Mouse (Mus musculus) liver, embryonic 13.5 days (tissue): ENCODE results near the gene Isy1. TPM values are rescaled to one million over a fixed set of nuclear protein-coding genes. Genes with fewer than 3 reads are reported as not detected.

ENCODE experiments used
- ATAC-seq: fragments of 200-750 bp; cut with Nextera tagmentation; 2 replicates; pipeline ENCODE4 v1.8.0; 2017; ENCODE audit warnings: low read depth, mild to moderate bottlenecking, moderate number of reproducible peaks, moderate library complexity
- DNase-seq: peaks from one replicate; pipeline ENCODE4 v3.0.0; 2022
- H3K27ac ChIP-seq: fragments of 300-500 bp; sonication (generic); 2 replicates; pipeline ENCODE4 v1.5.1; 2015; ENCODE audit warnings: moderate library complexity, mild to moderate bottlenecking, inconsistent platforms
- H3K27me3 ChIP-seq: fragments of 300-500 bp; sonication (generic); 2 replicates; pipeline ENCODE4 v1.6.1; 2015; ENCODE audit warnings: mild to moderate bottlenecking, inconsistent platforms
- H3K36me3 ChIP-seq: fragments of 300-500 bp; sonication (generic); 2 replicates; pipeline ENCODE4 v1.6.1; 2015; ENCODE audit warnings: mild to moderate bottlenecking, inconsistent platforms
- H3K4me1 ChIP-seq: fragments of 300-500 bp; sonication (generic); replicated peaks from 2 replicates; pipeline ENCODE4 v1.6.1; 2015; ENCODE audit warnings: inconsistent platforms
- H3K4me2 ChIP-seq: fragments of 300-500 bp; sonication (generic); 2 replicates; pipeline ENCODE4 v1.6.1; 2015; ENCODE audit warnings: inconsistent platforms, mild to moderate bottlenecking, moderate library complexity
- H3K4me3 ChIP-seq: fragments of 300-500 bp; sonication (generic); replicated peaks from 2 replicates; pipeline ENCODE4 v1.5.1; 2015; ENCODE audit warnings: mild to moderate bottlenecking, inconsistent platforms
- H3K9ac ChIP-seq: fragments of 300-500 bp; sonication (generic); 2 replicates; pipeline ENCODE4 v1.6.1; 2015; ENCODE audit warnings: mild to moderate bottlenecking, inconsistent platforms
- H3K9me3 ChIP-seq: fragments of 300-500 bp; sonication (generic); replicated peaks from 2 replicates; pipeline ENCODE4 v1.6.1; 2016; ENCODE audit warnings: inconsistent platforms
- WGBS: fragments of 180-500 bp; shearing (Covaris S2); methylation state at CpG from one replicate; pipeline ENCODE4 v1.1.7; 2015; ENCODE audit not compliant: insufficient replicate concordance; 5-methylcytosine and 5-hydroxymethylcytosine counted together
- polyA plus RNA-seq: library from polyadenylated mRNA; unstranded; fragments of >200 nt; fragmentation: Nextera tagmentation; extraction: Ambion mirVana; gene quantifications from 2 replicates; pipeline ENCODE4 v1.2.1, GENCODE M21; 2015

The Isy1 gene
- polyA plus RNA-seq, 1 experiment from 2014 or later: 51.5 TPM

GRCm38 (mm10) chr6:87788266-87788895, 50.2 kb downstream of the Isy1 start:
- no peak overlapping the region for H3K4me3 ChIP-seq
- no peaks in the 10 kb centered on the region for H3K9me3 ChIP-seq
- ATAC-seq: no peak
- peak overlapping the region; percentile 99 for H3K27ac ChIP-seq
- WGBS: 88% methylated on average over 9 of the region's 9 CpGs
- no peak overlapping the region for H3K9ac ChIP-seq
- H3K4me2 ChIP-seq: no peak overlapping the region
- H3K36me3 ChIP-seq: peaks cover 47% of the 10 kb centered on the region
- H3K27me3 ChIP-seq: no peaks in the 10 kb centered on the region
- no peak for DNase-seq
- H3K4me1 ChIP-seq: peaks cover 74% of the 10 kb centered on the region

GRCm38 (mm10) chr6:87787108-87787890, 51.3 kb downstream of the Isy1 start:
- no peak overlapping the region for H3K4me2 ChIP-seq
- DNase-seq: no peak
- WGBS: 61% methylated on average over 6 of the region's 6 CpGs
- peak overlapping the region; percentile 33; the same call in 1 of the 2 replicates for H3K9ac ChIP-seq
- peaks cover 67% of the 10 kb centered on the region for H3K4me1 ChIP-seq
- H3K27me3 ChIP-seq: no peaks in the 10 kb centered on the region
- no peak for ATAC-seq
- peak overlapping the region; percentile 99 for H3K27ac ChIP-seq
- H3K4me3 ChIP-seq: no peak overlapping the region
- H3K36me3 ChIP-seq: peaks cover 36% of the 10 kb centered on the region
- no peaks in the 10 kb centered on the region for H3K9me3 ChIP-seq

GRCm38 (mm10) chr6:87786621-87787020, 52.0 kb downstream of the Isy1 start:
- peak overlapping the region; percentile 99 for H3K27ac ChIP-seq

GRCm38 (mm10) chr6:87784033-87784432, 54.6 kb downstream of the Isy1 start:
- DNase-seq: no peak

More at GRCm38 (mm10) chr6:87786621-87787020, 52.0 kb downstream of the Isy1 start:
- no peak overlapping the region for H3K4me2 ChIP-seq
- no peaks in the 10 kb centered on the region for H3K27me3 ChIP-seq
- ATAC-seq (no peak), DNase-seq (no peak)
- peaks cover 60% of the 10 kb centered on the region for H3K4me1 ChIP-seq
- no peaks in the 10 kb centered on the region for H3K9me3 ChIP-seq
- no peak overlapping the region; the same call in 1 of the 2 replicates for H3K9ac ChIP-seq
- no peak overlapping the region for H3K4me3 ChIP-seq
- peaks cover 29% of the 10 kb centered on the region for H3K36me3 ChIP-seq
- WGBS: 75% methylated on average over 5 of the region's 5 CpGs

GRCm38 (mm10) chr6:87780546-87781301, 57.9 kb downstream of the Isy1 start:
- no peaks in the 10 kb centered on the region for H3K27me3 ChIP-seq
- H3K9me3 ChIP-seq: no peaks in the 10 kb centered on the region
- 0 out of 2 replicates have a peak overlapping the region, but pooled peaks have one; percentile 29 for H3K9ac ChIP-seq
- H3K27ac ChIP-seq: peak overlapping the region; percentile 94; the same call in 1 of the 2 replicates
- H3K4me3 ChIP-seq: no peak overlapping the region
- peaks cover 6% of the 10 kb centered on the region for H3K36me3 ChIP-seq
- WGBS: 80% methylated on average over 10 of the region's 10 CpGs
- ATAC-seq: no peak
- peaks cover 51% of the 10 kb centered on the region for H3K4me1 ChIP-seq
- no peak overlapping the region for H3K4me2 ChIP-seq
- DNase-seq: no peak

More at GRCm38 (mm10) chr6:87784033-87784432, 54.6 kb downstream of the Isy1 start:
- no peak overlapping the region for H3K4me3 ChIP-seq
- H3K9me3 ChIP-seq: no peaks in the 10 kb centered on the region
- no peaks in the 10 kb centered on the region for H3K27me3 ChIP-seq
- no peak overlapping the region for H3K27ac ChIP-seq
- H3K9ac ChIP-seq: no peak overlapping the region
- WGBS: 33% methylated on average over 8 of the region's 8 CpGs
- H3K4me2 ChIP-seq: no peak overlapping the region
- ATAC-seq: no peak
- H3K36me3 ChIP-seq: peaks cover 7% of the 10 kb centered on the region
- peaks cover 43% of the 10 kb centered on the region for H3K4me1 ChIP-seq

GRCm38 (mm10) chr6:87779174-87780165, 59.1 kb downstream of the Isy1 start:
- Histone ChIP-seq H3K9ac (peak overlapping the region; percentile 73), H3K4me2 (0 out of 2 replicates have a peak overlapping the region, but pooled peaks have one; percentile 62), H3K36me3 (peaks cover 6% of the 10 kb centered on the region), H3K27ac (peak overlapping the region; percentile 94), H3K4me1 (peaks cover 53% of the 10 kb centered on the region), H3K27me3 (no peaks in the 10 kb centered on the region), H3K4me3 (no peak overlapping the region), H3K9me3 (no peaks in the 10 kb centered on the region)
- 87% methylated on average over 11 of the region's 11 CpGs for WGBS
- ATAC-seq: no peak
- no peak for DNase-seq

- Histone ChIP-seq H3K4me1 (peaks cover 48% of the 10 kb centered on the region), H3K4me3 (no peak overlapping the region), H3K4me2 (peak overlapping the region; percentile 62), H3K36me3 (peaks cover 6% of the 10 kb centered on the region), H3K27me3 (0 out of 2 replicates have a peak, but pooled peaks cover 2% of the 10 kb centered on the region), H3K9me3 (no peaks in the 10 kb centered on the region), H3K27ac (peak overlapping the region; percentile 94), H3K9ac (peak overlapping the region; percentile 73)
- ATAC-seq (no peak), DNase-seq (no peak)
- WGBS: 55% methylated on average over 11 of the region's 11 CpGs
These were observed 60.1 kb downstream of the Isy1 start for GRCm38 (mm10) chr6:87778294-87779173.

GRCm38 (mm10) chr6:87777842-87778241, 60.8 kb downstream of the Isy1 start, which contains the start of gene Gp9:
TSS of gene Gp9 (plus strand) at chr6:87778072.
- Histone ChIP-seq H3K4me1 (peaks cover 44% of the 10 kb centered on the region), H3K9ac (peak within 1 kb of the TSS; percentile 73), H3K27me3 (0 out of 2 replicates have a peak, but pooled peaks cover 2% of the 10 kb centered on the region), H3K27ac (peak within 1 kb of the TSS; percentile 94), H3K36me3 (peaks cover 6% of the 10 kb centered on the region), H3K9me3 (no peaks in the 10 kb centered on the region), H3K4me2 (peak within 1 kb of the TSS; percentile 62), H3K4me3 (peak within 1 kb of the TSS; percentile 50)
- DNase-seq (no peak), ATAC-seq (no peak)
- 28% methylated on average over 2 of the region's 2 CpGs for WGBS

GRCm38 (mm10) chr6:87776663-87777062, 61.9 kb downstream of the Isy1 start:
- no peak for DNase-seq
- no peaks in the 10 kb centered on the region for H3K9me3 ChIP-seq
- peak overlapping the region; percentile 94 for H3K27ac ChIP-seq
- peak overlapping the region; percentile 50 for H3K4me3 ChIP-seq
- 64% methylated on average over 1 of the region's 1 CpGs for WGBS
- peaks cover 6% of the 10 kb centered on the region for H3K36me3 ChIP-seq
- H3K4me2 ChIP-seq: peak overlapping the region; percentile 62
- peaks cover 44% of the 10 kb centered on the region for H3K4me1 ChIP-seq
- peak overlapping the region; percentile 73 for H3K9ac ChIP-seq
- 0 out of 2 replicates have a peak, but pooled peaks cover 2% of the 10 kb centered on the region for H3K27me3 ChIP-seq
- no peak for ATAC-seq
